Mouse (Mus musculus) CH12.LX (cell line): ENCODE measurements around the gene Fbxl20. TPM values are rescaled to one million over a fixed set of nuclear protein-coding genes. Genes with fewer than 3 reads are reported as not detected.

ENCODE experiments used
- DNase-seq: peaks from one replicate; pipeline ENCODE4 v3.0.0-alpha.2; 2013; ENCODE audit errors: extremely low read depth
- H3K27ac ChIP-seq: 2 replicates; pipeline ENCODE4 v1.5.1; 2012; ENCODE audit warnings: low read depth, mild to moderate bottlenecking, control low read depth, moderate library complexity; ENCODE audit not compliant: insufficient read depth
- H3K27me3 ChIP-seq: replicated peaks from 2 replicates; pipeline ENCODE3; 2012; ENCODE audit warnings: inconsistent platforms
- H3K36me3 ChIP-seq, 2 experiments: replicated peaks in 1 of 2; 2 replicates each; pipeline versions ENCODE3 to v1.6.1; 2012; ENCODE audit warnings: inconsistent platforms in 1 of 2, low read length in 1 of 2, mild to moderate bottlenecking in 1 of 2, mixed read lengths in 1 of 2, moderate library complexity in 1 of 2; ENCODE audit not compliant: control insufficient read depth in 1 of 2, insufficient read depth in 1 of 2
- H3K4me1 ChIP-seq, 2 experiments: 2 replicates each; pipeline ENCODE4 v1.6.1; 2012; ENCODE audit warnings: inconsistent platforms in 1 of 2, moderate library complexity in 1 of 2; ENCODE audit not compliant: insufficient read depth in 2 of 2, control insufficient read depth in 1 of 2
- H3K4me2 ChIP-seq: 2 replicates; pipeline ENCODE4 v1.6.1; 2012; ENCODE audit warnings: low read depth, mild to moderate bottlenecking, control low read depth; ENCODE audit not compliant: poor library complexity, insufficient read depth, severe bottlenecking
- H3K4me3 ChIP-seq, 3 experiments: fragments of 150-350 bp in 1 of 3; sonication (generic) in 1 of 3; replicated peaks in 1 of 3; 2 replicates each; pipeline versions ENCODE3 to v1.5.1; 2011 to 2012; ENCODE audit warnings: low read depth in 2 of 3, low read length in 2 of 3, mild to moderate bottlenecking in 2 of 3, moderate library complexity in 2 of 3, control low read depth in 1 of 3, improper control_type of control experiment in 1 of 3, inconsistent platforms in 1 of 3, mixed read lengths in 1 of 3; ENCODE audit not compliant: poor library complexity in 1 of 3
- H3K79me2 ChIP-seq: replicated peaks from 2 replicates; pipeline ENCODE4 v1.6.1; 2012; ENCODE audit warnings: mild to moderate bottlenecking, moderate library complexity; ENCODE audit not compliant: control insufficient read depth, poor library complexity, insufficient read depth, severe bottlenecking; ENCODE audit errors: extremely low read depth
- H3K9ac ChIP-seq: 2 replicates; pipeline ENCODE4 v1.6.1; 2012; ENCODE audit warnings: low read depth, mild to moderate bottlenecking, control low read depth, moderate library complexity; ENCODE audit not compliant: insufficient read depth
- H3K9me3 ChIP-seq: replicated peaks from 2 replicates; pipeline ENCODE3; 2012; ENCODE audit warnings: low read length, inconsistent platforms, mixed read lengths
- BHLHE40 ChIP-seq: IDR thresholded peaks from 2 replicates; pipeline ENCODE4 v1.6.1; 2011; ENCODE audit warnings: mild to moderate bottlenecking, low read depth, low read length, improper control_type of control experiment
- CHD1 ChIP-seq: IDR thresholded peaks from 2 replicates; pipeline ENCODE4 v1.6.1; 2012; ENCODE audit warnings: low read depth, low read length, improper control_type of control experiment, inconsistent platforms
- CHD2 ChIP-seq: IDR thresholded peaks from 2 replicates; pipeline ENCODE4 v1.6.1; 2011; ENCODE audit warnings: low read length, improper control_type of control experiment
- CTCF ChIP-seq, 2 experiments: IDR thresholded peaks in 1 of 2; conservative IDR thresholded peaks in 1 of 2; 2 replicates each; pipeline ENCODE4 v1.5.1; 2011 to 2012; ENCODE audit warnings: low read depth in 2 of 2, low read length in 2 of 2, improper control_type of control experiment in 1 of 2, inconsistent platforms in 1 of 2, mild to moderate bottlenecking in 1 of 2, moderate library complexity in 1 of 2
- ELF1 ChIP-seq: IDR thresholded peaks from 2 replicates; pipeline ENCODE4 v1.6.1; 2014; ENCODE audit warnings: low read depth, mild to moderate bottlenecking, inconsistent platforms, low read length, improper control_type of control experiment
- ETS1 ChIP-seq: conservative IDR thresholded peaks from 2 replicates; pipeline ENCODE4 v1.6.1; 2012; ENCODE audit warnings: low read depth, mild to moderate bottlenecking, inconsistent platforms, low read length, improper control_type of control experiment, moderate library complexity
- GABPA ChIP-seq: IDR thresholded peaks from 2 replicates; pipeline ENCODE4 v1.6.1; 2012; ENCODE audit warnings: low read depth, low read length, improper control_type of control experiment, inconsistent platforms; ENCODE audit not compliant: insufficient replicate concordance
- HCFC1 ChIP-seq: IDR thresholded peaks from 2 replicates; pipeline ENCODE4 v1.6.1; 2012; ENCODE audit warnings: low read depth, mild to moderate bottlenecking, inconsistent platforms, low read length, improper control_type of control experiment
- IRF4 ChIP-seq: IDR thresholded peaks from 2 replicates; pipeline ENCODE4 v1.6.1; 2014; ENCODE audit warnings: low read depth, mild to moderate bottlenecking, inconsistent platforms, low read length, improper control_type of control experiment
- JUND ChIP-seq: conservative IDR thresholded peaks from 2 replicates; pipeline ENCODE4 v1.6.1; 2011; ENCODE audit warnings: low read depth, low read length, improper control_type of control experiment
- MAX ChIP-seq: IDR thresholded peaks from 2 replicates; pipeline ENCODE4 v1.6.1; 2011; ENCODE audit warnings: low read length, improper control_type of control experiment
- MAZ ChIP-seq: IDR thresholded peaks from 2 replicates; pipeline ENCODE4 v1.6.1; 2012; ENCODE audit warnings: low read depth, mild to moderate bottlenecking, inconsistent platforms, low read length, improper control_type of control experiment, moderate library complexity
- MEF2A ChIP-seq: IDR thresholded peaks from 2 replicates; pipeline ENCODE4 v1.6.1; 2014; ENCODE audit warnings: low read depth, mild to moderate bottlenecking, inconsistent platforms, low read length, improper control_type of control experiment, borderline replicate concordance
- MXI1 ChIP-seq: IDR thresholded peaks from 2 replicates; pipeline ENCODE4 v1.6.1; 2011; ENCODE audit warnings: mild to moderate bottlenecking, low read depth, low read length, improper control_type of control experiment
- PAX5 ChIP-seq: IDR thresholded peaks from 2 replicates; pipeline ENCODE4 v1.6.1; 2012; ENCODE audit warnings: low read length, inconsistent platforms, mixed read lengths
- SIN3A ChIP-seq: IDR thresholded peaks from 2 replicates; pipeline ENCODE4 v1.6.1; 2012; ENCODE audit warnings: low read length, improper control_type of control experiment, inconsistent platforms
- SMC3 ChIP-seq: IDR thresholded peaks from 2 replicates; pipeline ENCODE4 v1.6.1; 2011; ENCODE audit warnings: low read depth, low read length, improper control_type of control experiment
- TCF12 ChIP-seq: IDR thresholded peaks from 2 replicates; pipeline ENCODE4 v1.6.1; 2014; ENCODE audit warnings: low read depth, mild to moderate bottlenecking, inconsistent platforms, low read length, improper control_type of control experiment
- USF1 ChIP-seq: IDR thresholded peaks from 2 replicates; pipeline ENCODE4 v1.6.1; 2014; ENCODE audit warnings: low read depth, mild to moderate bottlenecking, inconsistent platforms, low read length, improper control_type of control experiment
- USF2 ChIP-seq: conservative IDR thresholded peaks from 2 replicates; pipeline ENCODE4 v1.6.1; 2011; ENCODE audit warnings: low read depth, low read length, improper control_type of control experiment
- ZMIZ1 ChIP-seq: IDR thresholded peaks from 2 replicates; pipeline ENCODE4 v1.6.1; 2012; ENCODE audit warnings: low read depth, mild to moderate bottlenecking, inconsistent platforms, low read length, improper control_type of control experiment
- ZNF384 ChIP-seq: IDR thresholded peaks from 2 replicates; pipeline ENCODE4 v1.6.1; 2012; ENCODE audit warnings: low read depth, low read length, improper control_type of control experiment, inconsistent platforms
- dilution Hi-C: fragments of 300-500 bp; cut with MboI; formaldehyde crosslinking; loops from 2 replicates; pipeline ENCODE4 v1.14.3; 2020; ENCODE audit warnings: low sequenced_read_pairs; ENCODE audit not compliant: extremely low pct_unique_long_range_greater_than_20kb, extremely low pct_ligation_motif_present
- in situ Hi-C: fragments of 300-500 bp; cut with MboI; formaldehyde crosslinking; loops from 3 replicates; pipeline ENCODE4 v1.14.3; 2019; ENCODE audit warnings: low sequenced_read_pairs, low pct_ligation_motif_present, low pct_unique_long_range_greater_than_20kb, mixed read lengths
- polyA plus RNA-seq: library from polyadenylated mRNA; unstranded; fragments of >175 nt; gene quantifications from 2 replicates; pipeline ENCODE4 v1.2.1, GENCODE M21; 2012; ENCODE audit warnings: low read depth; ENCODE audit not compliant: insufficient read length
- total RNA-seq, 2 experiments: library from RNA; depleted of rRNA; stranded (reverse); fragments of 300-350 nt in 1 of 2; fragments of >200 nt in 1 of 2; gene quantifications; 2 replicates each; pipeline ENCODE4 v1.2.3; 2012 to 2014

Fbxl20 gene
- total and polyA plus RNA-seq, 3 experiments: 6.4 to 9.0 (median 7.9) TPM

GRCm38 (mm10) chr11:98080450-98080849 is 69.8 kb downstream of the Fbxl20 start:
- Histone ChIP-seq H3K9me3 (no peaks in the 10 kb centered on the region), H3K4me2 (no peak overlapping the region), H3K36me3 (peaks cover 0 to 12% of the 10 kb centered on the region in 2 experiments), H3K79me2 (no peaks in the 10 kb centered on the region), H3K27me3 (peaks cover 10% of the 10 kb centered on the region), H3K4me1 (peaks cover 0 to 6% of the 10 kb centered on the region in 2 experiments; a peak in 2 of 4 replicates), H3K27ac (no peak overlapping the region), H3K4me3 (no peak overlapping the region), H3K9ac (no peak overlapping the region)
- no peak for DNase-seq
- dilution Hi-C loops (no loop called here), in situ Hi-C loops (loop anchor here (5.0 kb wide), 1 partner anchor 53 kb away; the partner anchor contains the start of gene Rpl19)
- TF ChIP-seq JUND: no peak
- no peak for TF ChIP-seq CTCF (conservative IDR thresholded peaks at IDR 0.05 in 1 of 2, IDR thresholded peaks at IDR 0.05 in 1 of 2; ENCODE audit: low read depth in 2 of 2, low read length in 2 of 2)
- no peak for TF ChIP-seq CHD1
- no peak for TF ChIP-seq USF1
- TF ChIP-seq MXI1: no peak
- no peak for TF ChIP-seq TCF12
- no peak for TF ChIP-seq HCFC1
- TF ChIP-seq USF2: no peak

GRCm38 (mm10) chr11:98077086-98077485 is 73.1 kb downstream of the Fbxl20 start:
- Histone ChIP-seq H3K27ac (no peak overlapping the region), H3K9me3 (no peaks in the 10 kb centered on the region), H3K27me3 (peaks cover 10% of the 10 kb centered on the region), H3K4me3 (no peak overlapping the region), H3K9ac (no peak overlapping the region), H3K79me2 (no peaks in the 10 kb centered on the region), H3K36me3 (peaks cover 0 to 4% of the 10 kb centered on the region in 2 experiments), H3K4me1 (peaks cover 0 to 13% of the 10 kb centered on the region in 2 experiments; a peak in 2 of 4 replicates), H3K4me2 (no peak overlapping the region)
- TF ChIP-seq ZNF384 (no peak), ELF1 (no peak), ETS1 (no peak), BHLHE40 (no peak), IRF4 (no peak), SIN3A (no peak), MXI1 (no peak), ZMIZ1 (no peak), SMC3 (no peak), USF1 (no peak), PAX5 (no peak), JUND (no peak), MAZ (no peak), GABPA (no peak), CHD2 (no peak), MEF2A (no peak), USF2 (no peak), MAX (no peak)
- no peak for DNase-seq
- in situ Hi-C loops: no loop called here
- dilution Hi-C loops: no loop called here
